Mouse (Mus musculus): Measurements from ENCODE around the gene Celsr1. TPM values are rescaled to one million over a fixed set of nuclear protein-coding genes. Genes with fewer than 3 reads are reported as not detected.
A peak's percentile ranks its signal among the peaks of the same experiment; 100 is the strongest.

Gene Celsr1
- polyA plus RNA-seq, 1 experiment from 2014 or later = 1.8 TPM

GRCm38 (mm10) chr15:86074171-86074937 is 40.8 kb upstream of the Celsr1 start:
- H3K4me1 ChIP-seq (replicated peaks) = peaks cover 68% of the 10 kb centered on the region
- no peaks in the 10 kb centered on the region for H3K9me3 ChIP-seq
- no peaks in the 10 kb centered on the region for H3K36me3 ChIP-seq
- no peak overlapping the region for H3K27ac ChIP-seq
- no peak for ATAC-seq (ENCODE audit: low FRiP score)
- 88% methylated on average over 16 of the region's 16 CpGs for WGBS
- no peak overlapping the region for H3K4me2 ChIP-seq
- no peak overlapping the region for H3K9ac ChIP-seq
- no peak overlapping the region for H3K4me3 ChIP-seq
- no peaks in the 10 kb centered on the region for H3K27me3 ChIP-seq

GRCm38 (mm10) chr15:86071166-86071565 is 37.6 kb upstream of the Celsr1 start:
- Histone ChIP-seq H3K27ac (0 out of 2 replicates have a peak overlapping the region, but pooled peaks have one; percentile 30), H3K4me1 (replicated peaks) (peaks cover 77% of the 10 kb centered on the region), H3K4me2 (no peak overlapping the region), H3K4me3 (no peak overlapping the region), H3K36me3 (no peaks in the 10 kb centered on the region), H3K9ac (0 out of 2 replicates have a peak overlapping the region, but pooled peaks have one; percentile 43), H3K9me3 (no peaks in the 10 kb centered on the region), H3K27me3 (no peaks in the 10 kb centered on the region)
- WGBS = 86% methylated on average over 1 of the region's 1 CpGs
- ATAC-seq (ENCODE audit: low FRiP score) = no peak

- H3K36me3 ChIP-seq = peaks cover 5% of the 10 kb centered on the region; the same call in 1 of the 2 replicates
- 0 out of 2 replicates have a peak overlapping the region, but pooled peaks have one; percentile 35 for H3K27ac ChIP-seq
- no peaks in the 10 kb centered on the region for H3K9me3 ChIP-seq
- no peaks in the 10 kb centered on the region for H3K27me3 ChIP-seq
- no peak overlapping the region for H3K4me3 ChIP-seq
- ATAC-seq (ENCODE audit: low FRiP score) = no peak
- H3K4me1 ChIP-seq (replicated peaks) = peaks cover 71% of the 10 kb centered on the region
- no peak overlapping the region for H3K4me2 ChIP-seq
- H3K9ac ChIP-seq = no peak overlapping the region
- 54% methylated on average over 11 of the region's 11 CpGs for WGBS
Observed at GRCm38 (mm10) chr15:86070368-86070767, 36.8 kb upstream of the Celsr1 start.

GRCm38 (mm10) chr15:86069011-86069791 is 35.6 kb upstream of the Celsr1 start:
- WGBS = 79% methylated on average over 10 of the region's 10 CpGs
- ATAC-seq (ENCODE audit: low FRiP score) = no peak
- H3K4me3 ChIP-seq = no peak overlapping the region
- H3K27ac ChIP-seq = 0 out of 2 replicates have a peak overlapping the region, but pooled peaks have one; percentile 8
- H3K4me1 ChIP-seq (replicated peaks) = peaks cover 71% of the 10 kb centered on the region
- no peaks in the 10 kb centered on the region for H3K9me3 ChIP-seq
- no peaks in the 10 kb centered on the region for H3K27me3 ChIP-seq
- H3K36me3 ChIP-seq = peaks cover 5% of the 10 kb centered on the region; the same call in 1 of the 2 replicates
- no peak overlapping the region for H3K9ac ChIP-seq
- no peak overlapping the region for H3K4me2 ChIP-seq

GRCm38 (mm10) chr15:86067941-86068495 is 34.4 kb upstream of the Celsr1 start:
- ATAC-seq (ENCODE audit: low FRiP score) = no peak
- 0 out of 2 replicates have a peak overlapping the region, but pooled peaks have one; percentile 8 for H3K27ac ChIP-seq
- peaks cover 72% of the 10 kb centered on the region for H3K4me1 ChIP-seq (replicated peaks)
- 91% methylated on average over 4 of the region's 4 CpGs for WGBS
- no peak overlapping the region for H3K4me3 ChIP-seq
- H3K4me2 ChIP-seq = no peak overlapping the region
- H3K9ac ChIP-seq = no peak overlapping the region
- no peaks in the 10 kb centered on the region for H3K9me3 ChIP-seq
- no peaks in the 10 kb centered on the region for H3K27me3 ChIP-seq
- H3K36me3 ChIP-seq = peaks cover 5% of the 10 kb centered on the region; the same call in 1 of the 2 replicates

GRCm38 (mm10) chr15:86067581-86067910 is 34.0 kb upstream of the Celsr1 start:
- Histone ChIP-seq H3K4me2 (no peak overlapping the region), H3K9ac (no peak overlapping the region), H3K27me3 (no peaks in the 10 kb centered on the region), H3K27ac (0 out of 2 replicates have a peak overlapping the region, but pooled peaks have one; percentile 8), H3K4me1 (replicated peaks) (peaks cover 73% of the 10 kb centered on the region), H3K4me3 (no peak overlapping the region), H3K36me3 (peaks cover 5% of the 10 kb centered on the region; the same call in 1 of the 2 replicates), H3K9me3 (no peaks in the 10 kb centered on the region)
- 76% methylated on average over 6 of the region's 6 CpGs for WGBS
- ATAC-seq (ENCODE audit: low FRiP score) = no peak

- Histone ChIP-seq H3K27ac (no peak overlapping the region), H3K4me1 (replicated peaks) (peaks cover 73% of the 10 kb centered on the region)
Observed at GRCm38 (mm10) chr15:86066836-86067580, 33.4 kb upstream of the Celsr1 start.

GRCm38 (mm10) chr15:86065367-86065766 is 31.8 kb upstream of the Celsr1 start:
- H3K4me3 ChIP-seq = no peak overlapping the region
- H3K27ac ChIP-seq = no peak overlapping the region
- no peaks in the 10 kb centered on the region for H3K9me3 ChIP-seq
- H3K36me3 ChIP-seq = peaks cover 5% of the 10 kb centered on the region; the same call in 1 of the 2 replicates
- H3K4me2 ChIP-seq = no peak overlapping the region
- H3K9ac ChIP-seq = no peak overlapping the region
- ATAC-seq (ENCODE audit: low FRiP score) = no peak
- 90% methylated on average over 4 of the region's 4 CpGs for WGBS
- no peaks in the 10 kb centered on the region for H3K27me3 ChIP-seq
- peaks cover 75% of the 10 kb centered on the region for H3K4me1 ChIP-seq (replicated peaks)

More at GRCm38 (mm10) chr15:86066836-86067580, 33.4 kb upstream of the Celsr1 start:
- Histone ChIP-seq H3K4me3 (no peak overlapping the region), H3K4me2 (no peak overlapping the region), H3K36me3 (peaks cover 5% of the 10 kb centered on the region; the same call in 1 of the 2 replicates), H3K9me3 (no peaks in the 10 kb centered on the region), H3K9ac (no peak overlapping the region), H3K27me3 (no peaks in the 10 kb centered on the region)
- WGBS = 88% methylated on average over 14 of the region's 14 CpGs
- no peak for ATAC-seq (ENCODE audit: low FRiP score)

- Histone ChIP-seq H3K36me3 (peaks cover 5% of the 10 kb centered on the region; the same call in 1 of the 2 replicates), H3K4me3 (no peak overlapping the region), H3K9me3 (no peaks in the 10 kb centered on the region), H3K4me1 (replicated peaks) (peaks cover 75% of the 10 kb centered on the region), H3K27ac (no peak overlapping the region), H3K9ac (no peak overlapping the region), H3K27me3 (no peaks in the 10 kb centered on the region), H3K4me2 (no peak overlapping the region)
- ATAC-seq (ENCODE audit: low FRiP score) = no peak
- 97% methylated on average over 3 of the region's 3 CpGs for WGBS
Observed at GRCm38 (mm10) chr15:86064850-86065229, 31.3 kb upstream of the Celsr1 start.

- Histone ChIP-seq H3K9me3 (no peaks in the 10 kb centered on the region), H3K9ac (no peak overlapping the region), H3K4me1 (replicated peaks) (peaks cover 75% of the 10 kb centered on the region), H3K4me2 (no peak overlapping the region), H3K27me3 (no peaks in the 10 kb centered on the region), H3K4me3 (no peak overlapping the region), H3K27ac (no peak overlapping the region), H3K36me3 (peaks cover 5% of the 10 kb centered on the region; the same call in 1 of the 2 replicates)
- ATAC-seq (ENCODE audit: low FRiP score) = no peak
- WGBS = 86% methylated on average over 8 of the region's 8 CpGs
Observed at GRCm38 (mm10) chr15:86064191-86064849, 30.7 kb upstream of the Celsr1 start.

- H3K4me1 ChIP-seq (replicated peaks) = peaks cover 64% of the 10 kb centered on the region
- no peaks in the 10 kb centered on the region for H3K27me3 ChIP-seq
- ATAC-seq (ENCODE audit: low FRiP score) = no peak
- H3K9me3 ChIP-seq = no peaks in the 10 kb centered on the region
- peak overlapping the region; percentile 83 for H3K4me3 ChIP-seq
- WGBS = 63% methylated on average over 6 of the region's 6 CpGs
- H3K4me2 ChIP-seq = peak overlapping the region; percentile 94
- peak overlapping the region; percentile 18; the same call in 1 of the 2 replicates for H3K27ac ChIP-seq
- peak overlapping the region; percentile 98 for H3K9ac ChIP-seq
- H3K36me3 ChIP-seq = peaks cover 5% of the 10 kb centered on the region; the same call in 1 of the 2 replicates
Observed at GRCm38 (mm10) chr15:86061848-86062481, 28.4 kb upstream of the Celsr1 start.

Data from hindbrain, embryonic 13.5 days (tissue).